Mouse (Mus musculus) cerebellum, adult (tissue): Measurements from ENCODE around the gene Lmf2.

Source experiments
- ATAC-seq: cut with Nextera tagmentation; 2 replicates; pipeline ENCODE4 v1.9.2; 2017; ENCODE audit warnings: mild to moderate bottlenecking, moderate library complexity, mixed read lengths; ENCODE audit not compliant: insufficient number of reproducible peaks, low FRiP score, low TSS enrichment

Lmf2 gene

GRCm38 (mm10) chr15:89373027-89373761 lies 17.7 kb upstream of the Lmf2 start:
- ATAC-seq, result peak; percentile 22; the same call in 1 of the 2 replicates

DNA sequence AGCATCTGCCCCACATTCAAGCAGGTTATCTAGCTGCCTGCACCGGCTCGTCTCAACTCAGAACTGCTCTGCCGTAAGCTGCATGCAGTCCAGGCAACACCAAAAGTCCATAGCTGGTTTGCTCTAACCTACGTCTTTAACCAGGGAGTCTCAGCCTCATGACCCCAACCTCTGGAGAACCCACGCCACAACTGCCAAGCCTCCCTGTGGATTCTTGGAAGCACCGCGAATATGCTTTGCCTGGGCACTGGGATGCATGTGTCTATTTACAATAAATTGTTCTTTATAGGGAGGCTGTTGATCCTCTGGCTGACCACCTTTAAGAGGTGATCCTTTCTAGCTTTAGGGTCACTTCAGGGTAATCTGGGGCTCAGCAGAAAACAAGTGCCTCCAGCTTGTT lies 17.1 kb upstream of the Lmf2 start:
- no peak for ATAC-seq

DNA sequence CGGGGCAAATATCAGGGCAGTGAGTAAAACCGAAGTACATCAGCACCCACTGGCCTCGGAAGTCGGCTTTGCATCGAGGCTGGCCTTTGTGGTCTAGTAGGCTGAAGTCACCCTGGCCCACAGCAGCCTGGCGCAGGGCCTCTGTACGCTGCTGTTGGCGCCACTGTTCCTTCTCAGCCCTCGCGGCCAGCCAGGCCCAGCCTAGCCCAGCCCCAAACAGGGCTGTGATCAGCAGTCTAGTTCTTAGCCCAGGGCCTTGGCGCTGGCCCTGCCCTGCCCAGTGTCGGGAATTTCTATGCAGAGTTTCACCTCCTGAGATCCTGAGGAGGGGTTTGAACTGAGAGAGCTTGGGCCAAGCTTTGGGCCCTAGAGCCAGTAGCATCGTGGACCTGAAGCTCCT lies 16.6 kb upstream of the Lmf2 start:
- ATAC-seq, result no peak

DNA sequence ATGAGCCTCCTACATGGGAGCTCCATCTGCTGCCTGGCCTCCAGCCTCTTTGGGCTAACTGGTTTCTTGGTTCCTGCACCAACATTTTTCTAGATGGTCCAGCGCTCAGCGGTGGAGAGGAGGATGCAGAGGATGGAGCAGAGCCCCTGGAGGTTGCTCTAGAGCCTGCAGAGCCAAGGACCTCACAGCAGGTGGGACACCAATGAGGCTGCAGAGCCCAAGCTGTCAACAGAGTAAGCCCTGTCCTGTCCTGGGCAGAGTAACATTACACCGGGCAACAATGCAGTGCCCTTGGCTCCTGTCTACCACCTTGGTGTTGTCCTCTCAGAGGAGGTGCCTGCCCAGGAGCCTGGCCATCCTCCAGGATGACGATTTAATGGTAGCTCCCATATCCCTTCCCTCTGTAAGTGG lies 9.7 kb upstream of the Lmf2 start:
- ATAC-seq, result peak; percentile 89

GRCm38 (mm10) chr15:89363051-89363450 lies 7.6 kb upstream of the Lmf2 start:
- ATAC-seq, result no peak

DNA sequence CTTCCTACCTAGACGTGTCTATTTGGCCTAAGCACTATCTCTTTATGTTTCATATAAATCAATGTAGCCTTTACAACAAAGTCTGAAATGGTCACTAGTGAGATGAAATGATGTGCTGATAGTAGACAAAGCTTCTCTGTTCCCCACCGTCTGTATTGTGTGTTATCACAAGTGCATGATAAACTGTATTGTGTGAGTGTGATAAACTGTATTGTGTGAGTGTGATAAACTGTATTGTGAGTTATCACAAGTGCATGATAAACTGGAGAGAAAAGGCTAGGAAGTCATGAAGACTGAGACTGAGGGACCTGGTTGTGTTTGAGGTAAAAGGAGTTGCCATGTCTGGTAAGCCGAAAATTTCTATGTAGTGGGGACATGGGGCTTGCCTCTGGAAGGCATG lies 3.3 kb upstream of the Lmf2 start:
- no peak for ATAC-seq

DNA sequence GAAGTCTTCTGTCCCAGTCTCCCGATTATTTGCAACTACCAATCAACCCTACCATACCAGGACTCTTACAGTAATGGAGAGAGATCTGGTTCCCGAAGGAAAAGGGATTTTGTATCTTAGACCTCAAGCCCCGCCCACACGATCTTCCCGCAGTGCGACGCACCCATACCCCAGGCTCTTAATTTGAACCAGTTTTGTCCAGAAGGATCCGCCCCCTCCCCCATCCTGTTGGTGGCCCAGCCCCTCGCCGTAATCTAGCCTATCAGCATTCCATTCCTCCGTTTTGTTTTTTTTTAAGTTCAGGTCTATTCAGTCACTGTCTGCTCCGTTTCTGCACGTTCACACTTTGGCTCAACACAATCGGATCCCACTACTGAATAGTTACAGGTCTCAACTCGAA lies 913 bp upstream of the Lmf2 start:
- no peak for ATAC-seq

- ATAC-seq, result no peak
Observed at GRCm38 (mm10) chr15:89354455-89354854, 1.0 kb downstream of the Lmf2 start.

- no peak for ATAC-seq
Observed at GRCm38 (mm10) chr15:89353837-89354236, 1.6 kb downstream of the Lmf2 start.

DNA sequence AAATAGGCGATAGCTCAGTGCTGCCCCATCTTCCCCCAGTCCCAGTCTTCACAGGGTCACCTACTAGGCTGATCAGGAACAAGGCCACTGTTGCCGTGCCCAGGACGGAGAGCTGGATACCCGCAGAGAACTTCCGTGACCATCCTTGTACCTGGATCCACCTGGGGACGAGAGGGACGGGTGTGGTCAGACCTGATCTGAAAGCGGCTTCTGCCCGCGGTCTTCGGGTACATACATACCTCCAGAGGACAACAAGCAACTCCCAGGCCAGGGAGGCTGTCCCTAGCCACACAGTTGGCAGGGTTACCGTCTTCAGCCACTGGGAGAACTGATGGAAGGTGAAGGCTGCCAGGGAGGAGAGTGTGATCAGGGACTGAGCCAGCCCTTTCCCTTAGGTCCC lies 2.7 kb downstream of the Lmf2 start:
- ATAC-seq, result no peak

DNA sequence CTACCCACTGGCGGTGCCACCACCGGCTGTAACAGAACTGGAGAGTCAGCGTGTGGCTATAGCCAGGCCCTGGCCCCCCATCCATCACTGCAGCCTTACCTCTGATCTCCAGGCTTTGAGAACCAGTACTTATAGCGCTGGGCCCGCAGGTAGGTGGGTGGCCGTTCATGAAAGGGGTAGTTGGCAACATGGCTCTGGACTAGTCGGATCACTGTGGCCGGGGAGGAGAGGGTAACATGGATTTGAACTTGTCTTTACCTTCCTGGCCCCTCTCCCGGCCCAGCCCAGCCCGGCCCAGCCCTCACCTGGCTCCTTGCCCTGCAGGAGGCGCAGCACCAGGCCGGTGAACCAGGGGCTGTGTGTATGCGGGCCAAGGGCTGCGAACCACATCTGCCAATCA lies 3.4 kb downstream of the Lmf2 start:
- no peak for ATAC-seq

GRCm38 (mm10) chr15:89351302-89351701 lies 4.2 kb downstream of the Lmf2 start:
- ATAC-seq, result no peak

GRCm38 (mm10) chr15:89350447-89350846 lies 5.0 kb downstream of the Lmf2 start:
- ATAC-seq, result no peak

GRCm38 (mm10) chr15:89343325-89343724 lies 12.1 kb downstream of the Lmf2 start:
- ATAC-seq, result no peak

- ATAC-seq, result no peak
Observed at GRCm38 (mm10) chr15:89341678-89342077, 13.8 kb downstream of the Lmf2 start.

GRCm38 (mm10) chr15:89340136-89340535 lies 15.3 kb downstream of the Lmf2 start:
- ATAC-seq, result no peak

- no peak for ATAC-seq
Observed at GRCm38 (mm10) chr15:89339696-89340095, 15.8 kb downstream of the Lmf2 start.

GRCm38 (mm10) chr15:89336422-89336821 lies 19.0 kb downstream of the Lmf2 start:
- ATAC-seq, result no peak

DNA sequence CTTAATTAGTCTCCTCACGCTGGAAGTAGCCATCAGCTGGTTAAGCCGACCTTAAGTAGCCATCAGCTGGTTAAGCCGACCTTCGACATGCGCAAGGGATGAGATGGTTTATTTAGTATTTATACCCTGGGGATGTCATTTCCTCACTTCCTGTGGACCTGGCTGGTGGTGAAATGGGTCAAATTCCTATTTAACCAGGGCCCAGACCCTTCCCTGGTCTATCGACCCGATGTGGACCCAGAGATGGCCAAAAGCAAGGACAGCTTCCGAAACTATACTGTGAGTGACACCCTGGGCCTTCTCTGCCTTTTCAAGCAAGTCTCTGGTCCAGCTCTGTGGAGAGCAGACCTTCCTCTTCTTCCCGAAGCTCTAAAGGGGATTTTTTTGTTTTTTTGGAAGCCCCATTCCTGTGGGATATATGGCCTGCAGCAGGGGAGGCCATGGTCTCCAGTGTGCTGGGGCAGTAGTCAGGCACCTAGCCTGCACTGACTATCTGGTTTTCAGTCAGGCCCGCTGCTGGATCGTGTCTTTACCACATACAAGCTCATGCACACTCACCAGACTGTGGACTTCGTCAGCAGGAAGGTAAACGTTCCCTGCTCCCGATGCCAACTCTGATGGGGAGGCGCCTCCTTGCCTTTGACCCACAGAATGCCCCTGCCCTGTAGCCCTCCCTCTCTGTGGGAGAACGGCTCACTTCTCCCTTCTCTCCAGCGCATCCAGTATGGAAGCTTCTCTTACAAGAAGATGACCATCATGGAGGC lies 20.5 kb downstream of the Lmf2 start:
- no peak for ATAC-seq

DNA sequence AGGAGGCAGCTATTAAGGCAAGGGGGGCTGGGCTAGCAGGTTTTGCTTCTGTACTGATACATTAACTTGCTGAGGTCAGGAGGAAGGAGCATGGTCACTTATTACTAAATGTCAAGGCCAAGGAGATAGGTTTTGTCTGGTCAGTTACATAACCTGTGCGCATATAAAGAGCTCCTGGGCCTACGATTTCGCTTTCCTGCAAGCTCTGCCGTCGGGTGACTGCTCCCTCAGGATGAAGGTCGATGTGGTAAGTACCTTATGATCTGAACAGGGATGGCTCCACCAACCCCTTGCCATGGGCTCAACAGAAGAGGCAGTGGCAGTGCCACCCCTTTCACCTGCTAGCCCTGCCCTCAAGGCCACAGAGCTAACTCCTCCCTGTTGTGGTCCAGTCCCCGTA lies 21.2 kb downstream of the Lmf2 start, which contains the start of gene Miox:
Gene Miox, plus strand, starts transcription at position 128 of the 400 bp plus-strand sequence.
- no peak for ATAC-seq

- no peak for ATAC-seq
Observed at GRCm38 (mm10) chr15:89326441-89326840, 29.0 kb downstream of the Lmf2 start.

DNA sequence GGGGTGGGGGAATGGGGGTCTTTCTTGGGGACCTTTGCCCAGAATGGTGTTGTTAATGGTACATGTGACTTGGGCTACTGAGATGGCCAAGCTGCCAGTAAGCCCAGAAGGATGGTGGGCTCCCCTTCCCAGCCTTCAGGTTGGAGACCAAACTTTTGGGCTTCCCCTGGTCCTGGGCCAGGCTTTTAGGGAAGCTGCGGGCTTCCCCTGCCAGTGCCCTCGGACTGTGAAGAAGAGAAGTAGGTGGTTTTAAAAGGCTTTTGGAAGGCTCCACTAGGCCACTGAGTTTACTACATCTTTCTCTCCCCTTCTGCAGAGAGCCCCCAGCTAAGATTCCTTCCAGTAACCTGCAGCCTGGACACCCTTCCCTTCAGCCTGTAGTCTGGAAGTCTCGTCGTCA lies 31.8 kb downstream of the Lmf2 start:
- ATAC-seq, result no peak
